Mouse (Mus musculus): ENCODE measurements around the gene Cidec. TPM values are rescaled to one million over a fixed set of nuclear protein-coding genes. Genes with fewer than 3 reads are reported as not detected.
A peak's percentile ranks its signal among the peaks of the same experiment; 100 is the strongest.

The Cidec gene
- polyA plus RNA-seq, 1 experiment from 2014 or later: not detected

DNA sequence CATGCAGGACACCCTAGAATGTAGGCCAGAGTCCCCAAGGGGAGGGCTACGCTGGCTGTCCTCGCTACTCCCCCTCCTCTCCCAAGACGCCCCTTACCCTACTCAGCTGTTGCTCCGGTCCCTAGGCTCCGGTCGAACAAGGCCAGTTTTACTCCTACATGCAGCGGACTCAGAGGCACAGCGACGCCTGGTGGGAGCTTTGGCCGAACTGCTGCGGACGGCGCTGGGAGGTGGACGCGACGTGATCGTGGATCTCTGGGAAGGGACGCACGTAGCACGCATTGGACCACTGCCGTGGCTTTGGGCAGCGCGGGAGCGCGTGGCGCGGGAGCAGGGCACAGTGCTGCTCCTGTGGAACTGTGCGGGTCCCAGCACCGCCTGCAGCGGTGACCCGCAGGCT is 33.9 kb upstream of the Cidec start:
- Histone ChIP-seq H3K9me3 (replicated peaks) (no peaks in the 10 kb centered on the region), H3K4me1 (peaks cover 21% of the 10 kb centered on the region), H3K27me3 (replicated peaks) (peaks cover 58% of the 10 kb centered on the region), H3K4me2 (peak overlapping the region; percentile 75), H3K9ac (peak overlapping the region; percentile 56), H3K4me3 (peak overlapping the region; percentile 34), H3K36me3 (no peaks in the 10 kb centered on the region), H3K27ac (no peak overlapping the region)
- peak; percentile 61 for ATAC-seq
- 2% methylated on average over 31 of the region's 31 CpGs for WGBS (ENCODE audit: insufficient replicate concordance)

DNA sequence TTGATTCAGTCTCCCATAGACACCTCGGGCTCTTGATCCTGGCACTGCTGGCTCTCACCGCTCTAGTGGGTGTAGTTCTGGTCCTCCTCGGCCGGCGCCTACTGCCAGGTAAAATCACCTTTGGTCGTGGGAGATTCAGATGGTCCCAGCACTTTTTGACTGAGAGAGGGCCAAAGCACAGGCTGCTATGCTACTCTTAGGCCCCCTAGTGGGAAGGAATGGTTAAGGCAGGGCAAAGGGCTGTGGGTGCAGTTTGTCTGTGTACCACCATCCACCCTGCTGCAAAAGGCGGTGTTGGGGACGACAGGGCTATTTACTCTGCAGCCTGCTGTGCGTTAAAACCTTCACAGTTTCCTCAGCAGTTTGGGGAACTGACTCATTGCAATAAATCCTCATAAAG is 33.5 kb upstream of the Cidec start:
- H3K27ac ChIP-seq: no peak overlapping the region
- WGBS (ENCODE audit: insufficient replicate concordance): 5% methylated on average over 9 of the region's 9 CpGs
- ATAC-seq: peak; percentile 61; the same call in 1 of the 2 replicates
- H3K4me3 ChIP-seq: peak overlapping the region; percentile 34
- no peaks in the 10 kb centered on the region for H3K9me3 ChIP-seq (replicated peaks)
- H3K27me3 ChIP-seq (replicated peaks): peaks cover 62% of the 10 kb centered on the region
- peak overlapping the region; percentile 56; the same call in 1 of the 2 replicates for H3K9ac ChIP-seq
- H3K4me1 ChIP-seq: peaks cover 21% of the 10 kb centered on the region
- H3K4me2 ChIP-seq: peak overlapping the region; percentile 75
- no peaks in the 10 kb centered on the region for H3K36me3 ChIP-seq

DNA sequence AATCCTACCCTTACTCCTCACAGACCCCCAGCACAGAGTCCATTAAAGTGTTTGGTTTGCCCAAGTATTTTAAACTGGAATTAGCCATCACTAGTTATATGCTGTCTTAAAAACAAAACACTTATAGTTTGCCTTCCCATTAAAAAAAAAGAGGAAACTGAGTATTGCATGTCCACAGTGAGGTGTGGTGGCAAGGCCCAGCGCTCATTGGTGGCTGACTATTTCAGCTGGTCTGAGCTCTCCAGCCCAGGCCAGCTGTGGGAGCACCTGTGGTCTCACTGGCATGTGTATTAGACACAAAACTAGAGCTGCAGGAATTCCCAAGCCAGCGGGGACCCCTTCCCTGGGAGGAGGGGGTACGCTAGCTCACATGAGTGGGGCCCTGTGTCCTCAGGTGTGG is 33.0 kb upstream of the Cidec start:
- H3K27me3 ChIP-seq (replicated peaks): peaks cover 64% of the 10 kb centered on the region
- ATAC-seq: no peak
- H3K9me3 ChIP-seq (replicated peaks): no peaks in the 10 kb centered on the region
- H3K4me1 ChIP-seq: peaks cover 21% of the 10 kb centered on the region
- no peaks in the 10 kb centered on the region for H3K36me3 ChIP-seq
- peak overlapping the region; percentile 75 for H3K4me2 ChIP-seq
- WGBS (ENCODE audit: insufficient replicate concordance): 44% methylated on average over 3 of the region's 3 CpGs
- no peak overlapping the region for H3K9ac ChIP-seq
- no peak overlapping the region for H3K4me3 ChIP-seq
- no peak overlapping the region for H3K27ac ChIP-seq

DNA sequence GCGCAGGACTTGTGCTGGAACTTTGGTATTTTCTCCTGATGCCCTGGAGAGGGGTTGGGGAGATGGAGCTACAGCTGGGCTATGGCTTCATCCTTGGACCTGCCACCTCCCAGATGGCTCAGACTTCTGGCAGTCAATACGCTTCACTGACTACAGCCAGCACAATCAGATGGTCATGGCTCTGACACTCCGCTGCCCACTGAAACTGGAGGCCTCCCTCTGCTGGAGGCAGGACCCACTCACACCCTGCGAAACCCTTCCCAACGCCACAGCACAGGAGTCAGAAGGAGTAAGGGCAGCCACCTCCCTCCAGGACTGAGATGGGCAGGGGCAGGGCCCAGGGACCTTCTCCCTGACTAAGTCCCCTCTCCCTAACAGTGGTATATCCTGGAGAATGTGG is 30.0 kb upstream of the Cidec start:
- Histone ChIP-seq H3K9ac (no peak overlapping the region), H3K36me3 (no peaks in the 10 kb centered on the region), H3K4me1 (peaks cover 13% of the 10 kb centered on the region), H3K4me3 (no peak overlapping the region), H3K27ac (no peak overlapping the region), H3K9me3 (replicated peaks) (no peaks in the 10 kb centered on the region), H3K27me3 (replicated peaks) (peaks cover 44% of the 10 kb centered on the region), H3K4me2 (no peak overlapping the region)
- WGBS (ENCODE audit: insufficient replicate concordance): 51% methylated on average over 5 of the region's 5 CpGs
- no peak for ATAC-seq

- Histone ChIP-seq H3K27me3 (replicated peaks) (peaks cover 29% of the 10 kb centered on the region; the same call in 1 of the 2 replicates), H3K4me1 (peaks cover 3% of the 10 kb centered on the region), H3K9ac (no peak overlapping the region), H3K27ac (no peak overlapping the region), H3K4me2 (no peak overlapping the region), H3K4me3 (no peak overlapping the region), H3K9me3 (replicated peaks) (no peaks in the 10 kb centered on the region), H3K36me3 (no peaks in the 10 kb centered on the region)
- WGBS (ENCODE audit: insufficient replicate concordance): 58% methylated on average over 7 of the region's 7 CpGs
- ATAC-seq: no peak
These were observed 28.5 kb upstream of the Cidec start for GRCm38 (mm10) chr6:113464040-113464439.

GRCm38 (mm10) chr6:113458635-113459034 is 23.1 kb upstream of the Cidec start:
- WGBS (ENCODE audit: insufficient replicate concordance): 63% methylated on average over 10 of the region's 10 CpGs
- no peak overlapping the region for H3K27ac ChIP-seq
- H3K9ac ChIP-seq: no peak overlapping the region
- no peak overlapping the region for H3K4me2 ChIP-seq
- no peaks in the 10 kb centered on the region for H3K27me3 ChIP-seq (replicated peaks)
- no peaks in the 10 kb centered on the region for H3K9me3 ChIP-seq (replicated peaks)
- no peaks in the 10 kb centered on the region for H3K36me3 ChIP-seq
- H3K4me3 ChIP-seq: no peak overlapping the region
- no peak for ATAC-seq
- H3K4me1 ChIP-seq: no peaks in the 10 kb centered on the region

DNA sequence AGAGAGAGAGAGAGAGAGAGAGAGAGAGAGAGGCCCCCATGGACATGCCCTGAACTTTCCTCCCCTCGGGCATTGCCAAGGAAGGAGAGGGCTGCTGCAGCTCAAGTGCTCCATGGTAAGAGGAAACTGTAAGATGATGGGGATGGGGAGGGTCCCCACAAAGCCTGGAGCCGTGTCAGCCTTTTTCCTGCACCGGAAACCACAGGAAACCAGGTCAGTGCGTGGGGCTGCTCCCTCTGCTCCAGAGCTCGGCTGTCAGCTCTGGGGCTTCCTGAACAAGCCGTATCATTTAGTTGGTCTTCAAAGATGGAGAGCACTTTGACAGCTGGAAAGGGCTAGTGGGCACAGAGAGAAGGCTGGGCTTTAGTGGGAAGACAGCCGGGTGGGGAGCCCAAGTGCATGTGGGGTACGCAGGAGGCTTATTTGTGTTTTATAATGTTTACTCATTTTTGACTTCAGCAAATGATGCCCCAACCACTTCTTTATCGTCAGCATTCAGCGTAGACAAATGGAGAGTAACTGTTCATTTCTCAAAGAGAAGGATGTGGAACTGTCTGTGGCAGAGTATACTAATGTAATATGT is 22.5 kb upstream of the Cidec start, which contains the start of gene Il17re:
Gene Il17re, plus strand, starts transcription at position 533 of the 583 bp plus-strand sequence.
- Histone ChIP-seq H3K9me3 (replicated peaks) (no peaks in the 10 kb centered on the region), H3K4me1 (no peaks in the 10 kb centered on the region), H3K9ac (no peak within 1 kb of the TSS), H3K4me2 (no peak within 1 kb of the TSS), H3K27ac (no peak within 1 kb of the TSS), H3K36me3 (no peaks in the 10 kb centered on the region), H3K4me3 (no peak within 1 kb of the TSS), H3K27me3 (replicated peaks) (no peaks in the 10 kb centered on the region)
- WGBS (ENCODE audit: insufficient replicate concordance): 24% methylated on average over 10 of the region's 10 CpGs
- no peak for ATAC-seq

- no peak overlapping the region for H3K4me2 ChIP-seq
- no peaks in the 10 kb centered on the region for H3K4me1 ChIP-seq
- H3K4me3 ChIP-seq: no peak overlapping the region
- H3K27me3 ChIP-seq (replicated peaks): no peaks in the 10 kb centered on the region
- 36% methylated on average over 5 of the region's 5 CpGs for WGBS (ENCODE audit: insufficient replicate concordance)
- ATAC-seq: no peak
- no peak overlapping the region for H3K9ac ChIP-seq
- no peak overlapping the region for H3K27ac ChIP-seq
- no peaks in the 10 kb centered on the region for H3K36me3 ChIP-seq
- no peaks in the 10 kb centered on the region for H3K9me3 ChIP-seq (replicated peaks)
These were observed 19.4 kb upstream of the Cidec start for GRCm38 (mm10) chr6:113455007-113455406.

DNA sequence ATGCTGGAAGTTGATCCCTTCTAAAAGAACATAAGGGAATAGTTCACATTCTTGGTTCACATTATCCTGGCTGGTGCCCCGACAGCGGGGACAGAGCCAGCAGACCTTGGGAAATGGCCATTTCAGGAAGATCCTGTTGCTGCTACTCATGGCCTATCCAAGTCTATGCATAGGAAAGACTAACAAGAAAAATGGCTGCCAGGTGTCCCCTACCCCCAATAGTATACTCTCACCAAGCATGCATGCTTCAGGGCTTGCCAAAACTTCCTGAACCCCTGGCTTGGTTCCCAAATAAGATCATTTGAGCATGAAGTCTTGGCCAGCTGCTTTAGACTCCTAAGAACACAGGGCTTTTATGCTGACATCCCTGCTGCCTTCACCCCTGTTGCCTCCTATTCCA is 16.3 kb upstream of the Cidec start:
- WGBS (ENCODE audit: insufficient replicate concordance): 66% methylated on average over 2 of the region's 2 CpGs
- Histone ChIP-seq H3K27ac (no peak overlapping the region), H3K9ac (no peak overlapping the region), H3K4me3 (no peak overlapping the region), H3K4me1 (no peaks in the 10 kb centered on the region), H3K36me3 (peaks cover 24% of the 10 kb centered on the region), H3K4me2 (no peak overlapping the region), H3K9me3 (replicated peaks) (no peaks in the 10 kb centered on the region), H3K27me3 (replicated peaks) (no peaks in the 10 kb centered on the region)
- no peak for ATAC-seq

DNA sequence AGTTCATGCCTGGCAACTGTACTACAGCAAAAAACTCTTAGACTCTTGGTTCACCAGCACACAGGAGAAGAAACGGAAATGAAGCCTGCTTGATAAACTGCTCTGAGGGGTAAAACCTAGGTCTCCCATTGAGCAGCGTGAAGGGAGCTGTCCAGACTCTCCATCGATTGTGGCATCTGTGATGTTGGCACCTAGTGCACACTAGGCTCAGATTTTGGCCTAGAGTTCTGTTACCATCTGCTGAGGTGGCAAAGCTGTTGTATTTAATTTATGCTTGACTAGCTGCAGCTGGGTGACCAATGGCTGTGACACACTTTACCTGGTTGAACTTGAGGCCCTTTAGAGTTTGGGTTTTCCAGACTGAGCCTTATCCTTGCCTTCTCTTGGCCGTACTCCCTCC is 12.1 kb upstream of the Cidec start:
- Histone ChIP-seq H3K9me3 (replicated peaks) (no peaks in the 10 kb centered on the region), H3K9ac (no peak overlapping the region), H3K36me3 (peaks cover 41% of the 10 kb centered on the region), H3K4me2 (no peak overlapping the region), H3K4me1 (peaks cover 14% of the 10 kb centered on the region), H3K27me3 (replicated peaks) (no peaks in the 10 kb centered on the region), H3K4me3 (no peak overlapping the region), H3K27ac (no peak overlapping the region)
- WGBS (ENCODE audit: insufficient replicate concordance): 83% methylated on average over 4 of the region's 4 CpGs
- ATAC-seq: no peak

- no peak overlapping the region for H3K27ac ChIP-seq
- H3K4me1 ChIP-seq: peaks cover 21% of the 10 kb centered on the region
- H3K9me3 ChIP-seq (replicated peaks): no peaks in the 10 kb centered on the region
- H3K36me3 ChIP-seq: peaks cover 41% of the 10 kb centered on the region
- no peak for ATAC-seq
- H3K4me2 ChIP-seq: peak overlapping the region; percentile 14; the same call in 1 of the 2 replicates
- H3K4me3 ChIP-seq: no peak overlapping the region
- WGBS (ENCODE audit: insufficient replicate concordance): 76% methylated on average over 8 of the region's 8 CpGs
- no peak overlapping the region for H3K9ac ChIP-seq
- H3K27me3 ChIP-seq (replicated peaks): no peaks in the 10 kb centered on the region
These were observed 8.8 kb upstream of the Cidec start for GRCm38 (mm10) chr6:113444207-113444965.

GRCm38 (mm10) chr6:113443091-113443490 is 7.5 kb upstream of the Cidec start:
- peak overlapping the region; percentile 87 for H3K4me3 ChIP-seq
- peak overlapping the region; percentile 46; the same call in 1 of the 2 replicates for H3K27ac ChIP-seq
- WGBS (ENCODE audit: insufficient replicate concordance): 36% methylated on average over 12 of the region's 12 CpGs
- no peaks in the 10 kb centered on the region for H3K27me3 ChIP-seq (replicated peaks)
- peaks cover 21% of the 10 kb centered on the region for H3K4me1 ChIP-seq
- H3K9ac ChIP-seq: peak overlapping the region; percentile 89
- ATAC-seq: no peak
- no peaks in the 10 kb centered on the region for H3K9me3 ChIP-seq (replicated peaks)
- peaks cover 29% of the 10 kb centered on the region for H3K36me3 ChIP-seq
- peak overlapping the region; percentile 85 for H3K4me2 ChIP-seq

All from liver, embryonic 12.5 days (tissue).